Mouse (Mus musculus) hindbrain, embryonic 14.5 days (tissue): Measurements from ENCODE around the gene Neurog1. TPM values are rescaled to one million over a fixed set of nuclear protein-coding genes. Genes with fewer than 3 reads are reported as not detected.

Experiments
- ATAC-seq: fragments of 200-750 bp; cut with Nextera tagmentation; 2 replicates; pipeline ENCODE4 v1.8.0; 2017; ENCODE audit warnings: moderate number of reproducible peaks, mild to moderate bottlenecking, moderate TSS enrichment, moderate library complexity; ENCODE audit not compliant: low FRiP score
- DNase-seq: peaks from one replicate; pipeline ENCODE4 v3.0.0-alpha.2; 2015; ENCODE audit warnings: low spot score
- H3K27ac ChIP-seq: fragments of 300-500 bp; sonication (generic); 2 replicates; pipeline ENCODE4 v1.5.1; 2014; ENCODE audit warnings: mild to moderate bottlenecking, moderate library complexity
- H3K27me3 ChIP-seq: fragments of 300-500 bp; sonication (generic); 2 replicates; pipeline ENCODE4 v1.6.1; 2014; ENCODE audit warnings: mild to moderate bottlenecking, low read length, mixed read lengths; ENCODE audit not compliant: control insufficient read depth, insufficient read depth
- H3K36me3 ChIP-seq: fragments of 300-500 bp; sonication (generic); replicated peaks from 2 replicates; pipeline ENCODE4 v1.6.1; 2014; ENCODE audit not compliant: control insufficient read depth, insufficient read depth
- H3K4me1 ChIP-seq: fragments of 300-500 bp; sonication (generic); replicated peaks from 2 replicates; pipeline ENCODE4 v1.6.1; 2014; ENCODE audit warnings: antibody characterized with exemption, low read length, mixed read lengths; ENCODE audit not compliant: control insufficient read depth, insufficient read depth
- H3K4me2 ChIP-seq: fragments of 300-500 bp; sonication (generic); replicated peaks from 2 replicates; pipeline ENCODE4 v1.6.1; 2014; ENCODE audit warnings: mild to moderate bottlenecking, moderate library complexity
- H3K4me3 ChIP-seq: fragments of 300-500 bp; sonication (generic); replicated peaks from 2 replicates; pipeline ENCODE4 v1.5.1; 2014; ENCODE audit warnings: mild to moderate bottlenecking, low read length
- H3K9ac ChIP-seq: fragments of 300-500 bp; sonication (generic); 2 replicates; pipeline ENCODE4 v1.6.1; 2014
- H3K9me3 ChIP-seq: fragments of 300-500 bp; sonication (generic); 2 replicates; pipeline ENCODE4 v1.6.1; 2016; ENCODE audit warnings: low read length; ENCODE audit not compliant: control insufficient read depth
- WGBS: fragments of 180-500 bp; shearing (Covaris S2); extraction: QIAGEN DNeasy Blood & Tissue Kit; methylation state at CpG from one replicate; pipeline ENCODE4 v1.1.7; 2014; 5-methylcytosine and 5-hydroxymethylcytosine counted together
- polyA plus RNA-seq: library from polyadenylated mRNA; unstranded; fragments of >200 nt; fragmentation: Nextera tagmentation; extraction: Ambion mirVana; gene quantifications from 2 replicates; pipeline ENCODE4 v1.2.1, GENCODE M21; 2014

The Neurog1 gene
- polyA plus RNA-seq, 1 experiment from 2014 or later = not detected

DNA sequence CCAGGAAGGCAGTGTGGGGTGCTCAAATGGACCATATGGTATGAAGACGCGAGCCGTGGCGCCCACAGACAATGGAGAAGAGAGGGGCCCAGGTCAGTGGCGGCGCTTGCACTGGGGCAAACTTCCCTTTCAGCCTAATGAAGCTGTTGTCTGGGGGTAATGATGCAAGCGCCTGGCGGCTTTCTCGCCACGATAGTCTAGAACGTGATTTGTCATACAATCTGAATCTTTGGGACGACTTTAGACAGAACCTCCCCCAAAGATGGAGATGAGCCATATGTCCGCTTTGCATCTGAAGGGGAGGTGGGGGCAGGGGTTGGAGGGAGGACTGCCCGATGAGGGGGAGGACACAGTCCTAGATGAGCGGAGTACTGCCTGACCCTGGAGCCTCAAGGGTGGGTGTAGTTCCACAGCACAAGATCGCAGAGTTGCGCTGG lies 8.4 kb upstream of the Neurog1 start:
- Histone ChIP-seq H3K9me3 (no peaks in the 10 kb centered on the region), H3K4me2 (no peak overlapping the region), H3K9ac (no peak overlapping the region), H3K36me3 (no peaks in the 10 kb centered on the region), H3K27me3 (peaks cover 98% of the 10 kb centered on the region), H3K4me3 (no peak overlapping the region), H3K4me1 (peaks cover 16% of the 10 kb centered on the region; the same call in 1 of the 2 replicates), H3K27ac (no peak overlapping the region)
- WGBS = 2% methylated on average over 17 of the region's 17 CpGs
- no peak for DNase-seq
- ATAC-seq = peak; percentile 25; the same call in 1 of the 2 replicates

DNA sequence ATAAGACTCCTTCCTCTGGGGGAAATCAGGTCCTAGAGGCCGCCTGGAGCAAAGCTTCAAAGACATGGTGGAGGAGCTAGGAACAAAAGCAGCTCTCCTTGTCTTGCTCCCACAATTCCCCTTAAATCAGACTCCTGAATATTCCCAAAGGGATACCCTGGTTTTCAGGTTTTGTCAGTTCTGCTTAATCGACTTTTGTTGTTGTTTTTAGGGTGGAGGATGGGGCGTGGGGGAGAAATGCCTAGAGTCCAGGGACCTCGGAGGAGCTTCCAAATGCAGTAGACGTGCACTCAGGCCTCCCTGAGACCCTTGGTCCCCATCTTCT lies 7.9 kb upstream of the Neurog1 start:
- Histone ChIP-seq H3K36me3 (no peaks in the 10 kb centered on the region), H3K9ac (no peak overlapping the region), H3K4me2 (no peak overlapping the region), H3K9me3 (no peaks in the 10 kb centered on the region), H3K27ac (no peak overlapping the region), H3K4me3 (no peak overlapping the region), H3K4me1 (peaks cover 16% of the 10 kb centered on the region; the same call in 1 of the 2 replicates), H3K27me3 (peaks cover 99% of the 10 kb centered on the region)
- WGBS = 0% methylated on average over 5 of the region's 5 CpGs
- no peak for DNase-seq
- no peak for ATAC-seq

DNA sequence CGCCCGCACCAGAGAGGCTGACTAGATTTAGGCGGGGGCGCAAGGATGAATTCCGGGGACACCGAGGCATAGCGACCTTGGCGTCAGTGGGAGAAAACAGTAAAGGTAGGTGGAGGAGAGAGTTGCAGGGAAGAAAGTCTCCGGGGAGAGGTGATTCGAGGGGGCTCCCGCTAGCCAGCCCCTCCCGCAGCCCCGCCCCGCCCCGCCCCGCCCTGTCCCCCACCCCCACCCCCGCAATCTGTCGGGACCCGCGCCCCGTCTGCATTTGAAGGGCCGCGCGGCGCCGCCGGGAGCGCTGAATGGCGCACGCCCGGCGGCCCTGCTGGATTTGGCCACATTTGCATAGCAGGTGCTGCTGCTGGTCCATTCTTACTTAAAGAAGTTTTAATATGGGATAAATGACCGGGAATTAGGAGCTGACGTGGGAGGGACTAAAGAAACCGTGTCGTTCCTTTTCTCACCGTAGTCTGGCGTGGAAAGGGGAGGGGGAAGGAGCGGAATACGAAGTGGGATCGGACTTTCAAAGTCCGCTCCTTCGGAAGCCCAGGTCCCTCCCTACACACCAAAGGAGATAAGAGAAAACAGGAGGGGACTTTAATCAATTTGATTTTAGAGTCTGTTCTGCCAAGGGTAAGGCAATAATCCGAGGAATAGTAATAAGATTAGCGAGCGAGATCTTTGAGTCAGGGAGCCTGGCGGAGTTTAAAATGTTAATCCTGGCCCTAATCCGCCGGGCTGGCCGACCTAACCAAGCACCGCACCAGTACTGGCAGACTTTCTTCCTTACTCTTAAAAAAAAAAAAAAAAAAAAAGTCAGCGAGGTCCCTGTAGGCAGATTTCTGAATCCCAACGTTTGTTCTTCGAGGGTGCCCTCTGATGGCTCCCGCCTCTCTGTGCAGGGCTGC lies 7.3 kb upstream of the Neurog1 start:
- H3K9ac ChIP-seq = peak overlapping the region; percentile 28; the same call in 1 of the 2 replicates

DNA sequence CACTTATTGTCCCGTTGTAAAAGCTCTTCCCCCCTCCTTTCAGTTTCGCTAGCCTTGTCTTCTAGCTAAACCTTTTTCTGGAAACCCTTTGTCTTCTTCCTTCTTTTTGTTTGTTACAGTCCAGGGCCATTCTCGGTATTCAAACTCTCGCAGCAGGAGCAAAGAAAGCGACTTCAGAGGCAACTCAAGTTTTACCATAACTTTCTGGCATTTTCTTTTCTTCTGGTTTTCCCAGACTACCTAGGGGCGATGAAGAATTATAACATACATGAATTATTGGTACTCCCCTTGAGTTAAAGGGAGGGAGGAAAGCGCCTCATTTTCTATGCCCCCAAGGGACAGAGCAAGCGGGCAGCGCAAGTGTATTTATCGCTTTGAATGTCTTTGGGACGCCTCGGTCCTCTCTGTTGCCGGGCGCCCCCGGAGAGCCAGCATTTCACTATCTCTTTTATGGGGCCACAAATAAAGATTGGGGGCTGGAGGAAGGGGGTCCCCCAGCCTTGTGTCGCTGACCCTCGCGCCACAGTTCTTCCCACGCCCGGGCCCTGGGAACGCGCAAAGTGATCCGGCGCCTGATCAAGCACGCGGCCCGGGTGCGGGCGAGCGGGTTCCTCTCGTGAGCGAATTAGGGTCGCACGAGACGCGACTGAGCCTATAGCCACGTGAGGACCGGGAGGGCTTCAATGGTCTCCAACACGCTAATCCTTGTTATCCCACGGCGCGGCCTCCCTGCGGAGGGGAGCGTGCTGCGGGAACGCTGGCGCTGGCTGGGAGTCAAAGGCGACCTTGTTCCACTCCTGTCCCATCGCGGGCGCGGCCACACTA lies 6.4 kb upstream of the Neurog1 start:
- no peak overlapping the region for H3K27ac ChIP-seq
- H3K27me3 ChIP-seq = peaks cover 100% of the 10 kb centered on the region
- no peaks in the 10 kb centered on the region for H3K9me3 ChIP-seq
- peak overlapping the region; percentile 22 for H3K4me3 ChIP-seq
- no peak for DNase-seq
- ATAC-seq = no peak
- no peaks in the 10 kb centered on the region for H3K36me3 ChIP-seq
- H3K4me1 ChIP-seq = peaks cover 16% of the 10 kb centered on the region; the same call in 1 of the 2 replicates
- H3K9ac ChIP-seq = peak overlapping the region; percentile 28; the same call in 1 of the 2 replicates
- H3K4me2 ChIP-seq = peak overlapping the region; percentile 56
- WGBS = under 1% methylated on average over 52 of the region's 52 CpGs

More for the DNA sequence above, 7.3 kb upstream of the Neurog1 start:
- DNase-seq = no peak
- under 1% methylated on average over 53 of the region's 55 CpGs for WGBS
- Histone ChIP-seq H3K4me3 (peak overlapping the region; percentile 22), H3K9me3 (no peaks in the 10 kb centered on the region), H3K27me3 (peaks cover 100% of the 10 kb centered on the region), H3K27ac (no peak overlapping the region), H3K36me3 (no peaks in the 10 kb centered on the region), H3K4me1 (peaks cover 16% of the 10 kb centered on the region; the same call in 1 of the 2 replicates), H3K4me2 (peak overlapping the region; percentile 56)
- ATAC-seq = no peak

DNA sequence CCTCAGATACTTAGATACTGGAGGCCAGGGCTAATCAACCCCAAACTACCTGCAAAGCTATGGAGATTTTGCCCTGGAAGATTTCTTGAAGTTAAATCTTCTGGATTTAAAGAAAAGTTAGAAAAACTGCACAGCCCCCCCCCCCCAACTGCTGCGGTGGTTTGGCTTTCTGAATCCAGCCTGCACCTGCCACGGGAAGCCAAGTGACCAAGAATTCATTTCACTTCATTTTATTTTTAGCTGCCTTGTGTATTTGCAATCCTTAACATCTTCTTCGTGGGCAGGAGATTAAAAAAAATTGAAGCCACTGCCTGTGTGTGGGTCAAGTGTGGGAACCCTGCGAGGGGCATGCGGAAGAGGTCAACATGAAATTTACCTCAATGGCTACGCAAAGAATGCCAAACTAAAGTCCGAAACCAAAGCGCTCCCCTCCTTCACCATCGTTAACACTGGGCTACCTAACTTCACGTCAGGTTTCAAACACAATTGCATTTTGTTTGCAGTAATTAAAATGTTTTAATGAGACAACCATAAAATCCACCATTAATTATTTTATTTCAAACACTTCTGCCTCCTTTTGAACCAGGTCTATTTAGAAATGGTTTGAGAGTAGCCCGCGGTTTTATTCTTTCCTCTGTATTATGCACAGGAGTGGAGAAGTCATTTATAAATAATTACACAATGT lies 5.6 kb upstream of the Neurog1 start:
- ATAC-seq = no peak
- H3K9me3 ChIP-seq = no peaks in the 10 kb centered on the region
- DNase-seq = no peak
- peaks cover 100% of the 10 kb centered on the region for H3K27me3 ChIP-seq
- H3K27ac ChIP-seq = no peak overlapping the region
- H3K9ac ChIP-seq = no peak overlapping the region
- H3K4me1 ChIP-seq = peaks cover 16% of the 10 kb centered on the region; the same call in 1 of the 2 replicates
- H3K36me3 ChIP-seq = no peaks in the 10 kb centered on the region
- H3K4me3 ChIP-seq = no peak overlapping the region
- 5% methylated on average over 12 of the region's 12 CpGs for WGBS
- no peak overlapping the region for H3K4me2 ChIP-seq

- Histone ChIP-seq H3K9me3 (no peaks in the 10 kb centered on the region), H3K4me3 (no peak overlapping the region), H3K4me1 (peaks cover 21% of the 10 kb centered on the region; the same call in 1 of the 2 replicates), H3K4me2 (no peak overlapping the region), H3K9ac (no peak overlapping the region), H3K36me3 (no peaks in the 10 kb centered on the region), H3K27me3 (peaks cover 100% of the 10 kb centered on the region), H3K27ac (no peak overlapping the region)
- no peak for DNase-seq
- WGBS = 5% methylated on average over 14 of the region's 14 CpGs
- ATAC-seq = no peak
These were observed 4.8 kb upstream of the Neurog1 start for GRCm38 (mm10) chr13:56256716-56257299.

GRCm38 (mm10) chr13:56253379-56253778 lies 1.4 kb upstream of the Neurog1 start:
- H3K4me2 ChIP-seq = no peak overlapping the region
- H3K36me3 ChIP-seq = no peaks in the 10 kb centered on the region
- no peak overlapping the region for H3K27ac ChIP-seq
- no peak overlapping the region for H3K4me3 ChIP-seq
- H3K4me1 ChIP-seq = peaks cover 11% of the 10 kb centered on the region; the same call in 1 of the 2 replicates
- no peak overlapping the region for H3K9ac ChIP-seq
- H3K27me3 ChIP-seq = peaks cover 100% of the 10 kb centered on the region
- ATAC-seq = no peak
- no peak for DNase-seq
- 14% methylated on average over 3 of the region's 3 CpGs for WGBS
- no peaks in the 10 kb centered on the region for H3K9me3 ChIP-seq

DNA sequence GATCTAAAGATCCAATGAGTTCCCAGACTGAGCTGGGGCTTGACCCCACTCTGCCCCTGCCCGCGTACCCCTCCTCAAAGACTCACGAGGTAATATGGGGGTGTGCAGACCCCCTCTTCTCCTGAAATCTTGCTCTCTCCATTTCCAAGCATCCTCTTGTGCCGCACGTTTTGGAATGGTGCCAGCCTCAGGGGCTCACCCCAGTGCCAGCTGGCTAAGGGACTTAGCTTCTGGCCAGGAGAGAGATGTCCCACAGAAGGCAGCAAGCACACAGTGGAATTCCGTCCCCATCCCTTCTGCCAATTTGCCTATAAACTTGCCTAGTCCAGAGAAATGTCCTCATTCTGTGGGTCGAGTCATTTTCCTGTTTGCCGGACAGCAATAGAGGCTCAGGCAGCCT lies 820 bp upstream of the Neurog1 start:
- Histone ChIP-seq H3K9ac (no peak overlapping the region), H3K4me2 (peak overlapping the region; percentile 57), H3K4me1 (peaks cover 10% of the 10 kb centered on the region; the same call in 1 of the 2 replicates), H3K27ac (no peak overlapping the region), H3K36me3 (no peaks in the 10 kb centered on the region), H3K27me3 (peaks cover 100% of the 10 kb centered on the region), H3K9me3 (no peaks in the 10 kb centered on the region), H3K4me3 (peak overlapping the region; percentile 32; the same call in 1 of the 2 replicates)
- ATAC-seq (no peak), DNase-seq (peak; percentile 38)
- 8% methylated on average over 8 of the region's 8 CpGs for WGBS
